Mouse (Mus musculus) lung, postnatal 36 days (tissue): Measurements from ENCODE around the gene Sertad3.
"Not testable (repeated sequence)": the region's sequence is repeated elsewhere in the genome, so short reads cannot be mapped to it uniquely, and the experiment has no call there.

Experiments used
- DNase-seq: peaks from one replicate; pipeline ENCODE4 v3.0.0; 2022; ENCODE audit warnings: mixed read lengths

Gene Sertad3

DNA sequence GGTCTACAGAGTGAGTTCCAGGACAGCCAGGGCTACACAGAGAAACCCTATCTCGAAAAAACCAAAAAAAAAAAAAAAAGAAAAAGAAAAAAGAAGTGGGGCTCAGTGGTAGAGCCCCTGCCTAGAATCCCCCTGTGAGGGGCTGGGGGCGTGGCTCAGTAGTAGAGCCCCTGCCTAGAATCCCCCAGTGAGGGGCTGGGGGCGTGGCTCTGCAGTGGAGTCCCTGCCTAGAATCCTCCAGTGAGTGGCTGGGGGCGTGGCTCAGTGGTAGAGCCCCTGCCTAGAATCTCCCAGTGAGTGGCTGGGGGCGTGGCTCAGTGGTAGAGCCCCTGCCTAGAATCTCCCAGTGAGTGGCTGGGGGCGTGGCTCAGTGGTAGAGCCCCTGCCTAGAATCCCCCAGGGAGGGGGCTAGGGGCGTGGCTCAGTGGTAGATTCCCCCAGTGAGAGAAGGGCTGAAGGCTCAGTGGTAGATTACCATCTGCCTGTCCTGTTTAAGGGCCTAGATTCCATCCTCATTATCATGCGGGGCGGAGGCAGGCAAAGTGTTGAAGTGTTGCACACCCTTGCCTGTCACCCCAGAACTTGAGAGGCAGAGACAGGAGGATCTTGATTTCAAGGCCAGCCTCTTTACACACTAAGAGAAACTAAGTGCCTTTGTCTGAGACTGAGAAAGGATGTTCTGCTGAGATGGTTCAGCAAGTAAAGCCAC lies 21.2 kb downstream of the Sertad3 start:
- not testable (repeated sequence) for DNase-seq

DNA sequence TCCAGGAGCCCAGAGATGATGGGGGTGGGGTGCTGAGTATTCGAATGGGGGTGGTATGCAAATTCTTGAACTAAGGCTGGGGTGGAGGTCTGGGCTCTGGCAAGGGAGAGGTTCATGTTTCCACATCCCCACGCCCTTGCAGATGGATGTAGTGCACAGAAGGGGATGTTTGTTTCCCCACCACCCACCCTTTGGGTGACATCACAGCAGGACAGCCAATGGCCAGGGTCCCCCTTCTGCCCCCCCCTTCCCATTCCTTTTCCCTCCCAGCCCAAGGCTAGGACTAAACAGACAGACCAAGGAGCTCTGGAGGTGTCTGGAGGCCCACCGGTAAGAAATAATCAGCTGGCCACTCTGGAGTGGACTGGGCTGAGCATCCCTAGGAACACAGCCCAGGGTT lies 25.5 kb downstream of the Sertad3 start, which contains the start of gene Prx:
TSS of gene Prx (plus strand) at position 289 of the 400 bp plus-strand sequence.
- peak; percentile 63 for DNase-seq

DNA sequence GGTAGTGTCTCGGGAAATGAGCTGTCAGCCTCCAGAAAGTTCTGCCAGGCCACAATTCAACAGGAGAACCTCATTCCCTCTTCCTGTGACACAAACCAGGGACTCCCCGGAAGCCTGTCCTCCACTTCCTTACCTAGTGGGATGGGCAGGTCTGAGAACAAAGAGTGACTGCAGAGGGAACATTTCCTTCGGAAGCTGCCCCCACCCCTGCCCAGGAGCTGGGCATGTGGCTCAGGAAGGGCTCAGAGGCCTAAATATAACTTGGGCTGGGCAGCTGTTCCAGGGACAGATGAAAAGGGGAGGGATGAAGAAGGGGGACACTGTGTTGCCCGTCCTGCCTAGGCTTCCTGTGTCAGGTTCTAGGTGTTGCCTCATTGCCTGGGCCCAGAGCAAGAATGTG lies 28.1 kb downstream of the Sertad3 start:
- DNase-seq = peak; percentile 78

DNA sequence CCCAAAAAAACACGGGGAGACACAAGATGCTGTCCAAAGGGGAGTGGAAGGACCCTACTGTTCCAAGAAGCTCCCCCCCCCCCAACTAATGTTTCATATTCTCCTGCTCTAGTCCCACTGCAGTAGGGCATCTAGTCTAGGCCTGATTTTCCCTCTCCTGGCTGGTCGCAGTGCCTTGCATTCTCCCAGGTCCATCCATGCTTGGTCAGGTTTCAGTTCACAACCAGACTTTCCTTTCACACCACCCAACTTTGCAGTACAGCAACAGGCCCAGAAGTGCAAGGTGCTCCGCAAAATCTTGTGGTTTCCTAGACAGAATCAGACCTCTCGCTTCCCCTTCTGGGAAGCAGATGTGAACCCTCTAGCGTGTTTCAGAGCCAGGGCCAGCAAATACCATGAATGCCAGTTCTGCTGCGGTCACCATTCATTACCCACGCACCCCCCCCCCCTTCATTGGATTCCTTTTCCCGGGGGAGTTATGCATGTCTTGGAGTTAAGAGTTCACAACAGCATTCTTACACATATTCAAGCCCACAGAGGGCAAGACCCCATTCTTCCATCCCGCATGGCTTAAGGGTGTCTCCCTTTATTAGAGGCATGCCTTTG lies 33.3 kb downstream of the Sertad3 start:
- DNase-seq = peak; percentile 24

DNA sequence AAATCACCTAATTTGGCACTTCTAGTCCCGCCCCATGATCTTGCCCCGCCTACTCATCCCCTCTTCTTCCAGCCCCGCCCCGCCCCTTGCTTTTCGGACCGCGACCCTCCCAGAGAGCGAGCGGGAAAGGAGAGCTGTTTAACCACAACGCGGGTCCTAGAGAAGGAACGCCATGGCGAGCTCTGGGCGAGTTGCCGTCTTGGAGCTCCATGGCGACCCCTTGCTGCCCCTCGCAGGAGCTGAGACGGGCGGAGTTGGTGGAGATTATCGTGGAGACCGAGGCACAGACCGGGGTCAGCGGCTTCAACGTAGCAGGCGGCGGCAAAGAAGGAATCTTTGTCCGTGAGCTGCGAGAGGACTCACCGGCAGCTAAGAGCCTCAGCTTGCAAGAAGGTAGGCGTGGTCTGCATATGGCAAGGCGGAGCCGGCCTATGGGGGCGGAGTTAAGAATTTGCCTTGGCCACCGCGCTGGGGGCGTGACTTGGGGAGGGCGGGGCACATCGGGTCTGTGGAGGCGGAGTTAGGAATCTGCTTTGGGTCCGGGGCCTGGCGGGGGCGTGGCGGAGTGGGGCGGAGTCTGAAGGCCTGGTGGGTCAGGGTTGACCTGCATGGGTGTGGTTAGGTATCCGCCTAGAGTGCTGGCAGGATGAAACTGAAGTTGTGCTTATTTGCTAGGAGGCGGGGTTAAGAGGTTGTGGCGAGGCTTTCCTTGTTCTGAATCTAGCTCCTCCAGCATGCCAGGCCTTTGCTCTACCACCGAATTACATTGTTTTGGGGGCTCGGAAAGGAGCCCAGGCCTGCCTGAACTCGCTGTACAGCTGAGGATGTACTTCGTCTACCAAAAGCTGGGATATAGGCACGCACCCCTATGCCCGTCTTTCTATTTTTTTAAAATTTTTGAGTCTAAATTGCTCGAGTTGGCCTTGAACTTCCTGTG lies 34.4 kb downstream of the Sertad3 start:
- peak; percentile 100 for DNase-seq

DNA sequence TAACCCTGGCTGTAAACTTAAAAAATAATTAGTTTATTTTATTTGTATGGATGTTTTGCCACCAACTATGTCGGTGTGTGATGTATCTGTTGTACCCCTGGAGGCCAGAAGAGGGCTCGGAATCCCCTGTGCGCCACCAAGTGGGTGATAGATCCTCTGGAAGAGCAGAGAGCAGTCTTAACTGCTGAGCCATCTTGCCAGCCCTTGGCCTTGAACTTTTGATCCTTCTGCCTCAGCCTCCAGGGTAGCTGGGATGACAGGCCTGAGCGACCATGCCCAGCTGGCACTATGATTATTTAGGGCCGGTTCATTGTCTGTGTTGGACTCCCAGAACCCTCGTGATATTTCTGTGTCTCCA lies 35.1 kb downstream of the Sertad3 start:
- DNase-seq = peak; percentile 89

DNA sequence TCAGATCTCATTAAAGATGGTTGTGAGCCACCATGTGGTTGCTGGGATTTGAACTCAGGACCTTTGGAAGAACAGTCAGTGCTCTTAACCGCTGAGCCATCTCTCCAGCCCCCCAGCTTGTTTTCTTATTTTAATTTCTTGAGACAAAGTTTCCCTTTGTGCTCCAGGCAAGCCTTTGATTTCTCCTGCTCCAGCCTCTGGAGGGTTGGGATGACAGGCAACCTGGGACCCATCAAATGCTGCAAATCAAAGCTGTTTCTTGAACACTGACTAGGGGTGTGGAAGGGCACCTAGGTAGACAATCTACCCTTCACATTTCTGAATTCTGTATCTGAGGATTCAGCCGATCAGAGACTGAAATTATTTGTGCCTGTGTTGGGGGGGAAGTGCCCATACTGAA lies 37.2 kb downstream of the Sertad3 start:
- no peak for DNase-seq

DNA sequence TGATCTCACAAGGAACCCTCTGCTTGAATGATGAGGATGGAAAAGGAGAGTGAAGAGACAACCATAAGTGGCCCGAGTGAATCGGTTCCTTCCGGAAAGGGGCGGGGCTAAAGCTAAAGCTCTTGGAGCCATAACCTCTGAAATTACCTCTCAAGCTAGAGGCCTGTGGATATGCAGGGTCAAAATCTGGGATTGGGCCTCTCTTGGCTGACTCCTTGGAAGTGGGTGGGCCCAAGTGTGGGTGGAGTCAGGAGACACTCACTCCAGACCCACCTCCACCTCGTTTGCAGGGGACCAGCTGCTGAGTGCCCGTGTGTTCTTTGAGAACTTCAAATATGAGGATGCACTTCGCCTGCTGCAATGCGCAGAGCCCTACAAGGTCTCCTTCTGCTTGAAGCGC lies 41.4 kb downstream of the Sertad3 start:
- DNase-seq = no peak

DNA sequence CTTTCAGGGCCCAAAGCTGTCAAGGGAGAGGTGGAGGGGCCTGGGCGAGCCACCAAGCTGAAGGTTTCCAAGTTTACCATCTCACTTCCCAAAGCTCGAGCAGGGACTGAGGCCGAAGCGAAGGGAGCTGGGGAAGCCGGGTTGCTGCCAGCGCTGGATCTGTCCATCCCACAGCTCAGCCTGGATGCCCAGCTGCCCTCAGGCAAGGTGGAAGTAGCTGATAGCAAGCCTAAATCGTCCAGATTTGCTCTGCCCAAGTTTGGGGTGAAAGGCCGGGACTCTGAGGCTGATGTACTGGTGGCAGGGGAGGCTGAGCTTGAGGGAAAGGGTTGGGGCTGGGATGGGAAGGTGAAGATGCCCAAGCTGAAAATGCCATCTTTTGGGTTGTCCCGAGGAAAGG lies 44.7 kb downstream of the Sertad3 start:
- no peak for DNase-seq

DNA sequence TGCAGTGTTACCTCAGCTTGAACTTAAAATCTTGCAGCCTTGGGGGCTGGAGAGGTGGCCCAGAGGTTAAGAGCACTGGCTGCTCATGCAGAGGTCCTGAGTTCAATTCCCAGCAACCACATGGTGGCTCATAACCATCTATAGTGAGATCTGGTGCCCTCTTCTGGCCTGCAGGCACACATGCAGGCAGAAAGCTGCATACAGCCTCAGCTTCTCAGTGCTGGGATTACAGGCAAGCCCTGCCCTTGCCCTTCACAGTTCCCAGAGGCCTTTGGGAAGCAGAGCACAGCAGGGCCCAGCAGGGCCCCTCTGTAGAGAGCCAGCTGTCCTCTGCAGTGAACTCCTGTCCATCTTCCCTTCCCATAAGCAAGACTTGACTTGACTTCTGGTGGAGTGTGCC lies 46.5 kb downstream of the Sertad3 start:
- no peak for DNase-seq

DNA sequence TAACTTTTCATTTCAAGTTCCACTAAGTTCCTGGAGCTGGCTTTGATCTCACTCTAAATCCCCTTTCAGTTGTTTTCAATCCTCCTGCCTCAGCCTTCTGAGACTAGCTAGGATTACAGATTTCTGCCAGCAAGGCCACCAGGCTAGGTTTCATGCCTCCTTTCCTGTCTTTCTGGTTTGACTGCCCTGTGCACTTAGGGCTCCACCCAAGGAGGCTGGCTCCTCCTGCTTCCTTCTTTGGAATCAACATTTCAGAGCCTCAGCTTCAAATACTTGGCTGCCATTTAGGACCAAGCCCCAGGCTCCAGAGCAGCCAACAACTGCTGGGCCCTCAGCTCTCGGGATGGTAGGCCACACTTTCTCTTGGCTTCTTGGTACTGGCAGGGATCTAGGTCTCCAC lies 47.0 kb downstream of the Sertad3 start:
- peak; percentile 69 for DNase-seq

DNA sequence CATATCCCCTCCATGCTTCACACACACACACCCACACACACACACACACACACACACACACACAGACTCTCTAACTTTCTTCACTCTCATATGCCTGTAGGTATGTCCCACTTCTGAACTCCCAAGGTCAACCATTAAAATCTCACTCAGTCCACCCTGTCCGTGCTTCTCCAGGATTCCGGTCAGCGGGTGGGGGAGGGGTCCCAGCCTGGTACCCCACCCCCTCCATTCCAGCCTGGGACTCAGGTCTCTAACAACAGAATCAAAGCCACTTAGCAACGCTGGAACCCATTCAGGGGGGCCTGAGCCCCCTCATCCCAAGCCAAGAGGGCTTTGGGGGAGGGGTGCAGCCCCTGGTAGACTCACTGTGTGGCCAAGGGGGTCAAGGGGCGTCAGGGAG lies 49.4 kb downstream of the Sertad3 start, which contains the start of gene Hipk4:
TSS of gene Hipk4 (plus strand) at position 301 of the 400 bp plus-strand sequence.
- no peak for DNase-seq

DNA sequence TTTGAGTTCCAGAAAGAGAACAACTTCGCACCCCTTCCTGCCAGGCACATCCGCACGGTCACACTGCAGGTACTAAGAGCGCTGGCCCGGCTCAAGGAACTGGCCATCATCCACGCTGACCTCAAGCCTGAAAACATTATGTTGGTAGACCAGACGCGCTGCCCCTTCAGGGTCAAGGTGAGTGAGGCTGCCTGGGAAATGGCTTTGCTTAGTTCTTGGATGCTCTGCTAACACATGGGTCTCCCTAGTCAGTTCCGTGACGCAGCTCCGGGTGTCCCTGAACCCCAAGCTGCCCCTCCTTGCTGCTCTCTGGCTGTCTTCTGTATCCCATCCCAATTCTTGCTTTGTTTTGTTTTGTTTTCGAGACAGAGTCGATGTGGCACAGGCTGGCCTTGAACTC lies 50.2 kb downstream of the Sertad3 start:
- DNase-seq = no peak

DNA sequence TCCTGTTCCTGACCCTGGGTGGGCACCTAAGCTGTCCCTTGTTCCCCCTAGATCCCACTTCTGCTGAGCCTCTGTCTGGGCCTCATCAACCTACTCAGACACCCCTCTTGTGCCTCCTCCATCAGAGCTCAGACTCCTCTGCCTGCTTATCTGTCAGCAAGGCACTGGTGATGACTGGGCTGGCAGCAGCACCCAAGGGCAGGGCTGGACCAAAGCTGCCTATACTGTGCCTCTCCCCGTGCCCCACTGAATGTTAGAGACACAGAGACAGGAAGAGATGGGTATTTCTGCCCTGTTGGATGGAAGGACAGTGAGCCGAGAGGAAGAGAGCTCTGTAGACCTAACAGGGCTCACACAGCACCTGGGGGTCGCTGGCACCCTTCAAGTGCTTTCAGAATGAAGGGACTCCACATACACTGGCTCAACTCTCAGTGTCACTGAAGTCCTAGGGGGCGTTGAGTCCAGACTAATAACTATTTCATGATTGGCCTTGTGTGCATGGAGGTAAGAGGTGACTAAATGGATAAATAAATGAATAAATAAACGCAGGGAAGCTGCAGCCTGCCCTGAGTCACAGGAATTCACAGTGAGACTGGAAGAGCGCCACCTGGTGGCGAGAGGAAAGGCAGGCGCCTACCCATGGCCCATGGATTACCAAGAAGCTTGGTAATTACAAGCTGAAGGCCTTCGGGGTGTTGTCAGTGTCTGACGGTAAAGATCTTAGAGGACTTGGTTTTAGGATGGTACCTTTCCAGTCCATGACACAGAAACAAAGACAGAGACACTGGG lies 52.7 kb downstream of the Sertad3 start:
- peak; percentile 86 for DNase-seq
